Mouse (Mus musculus) intestine, postnatal 0 days (tissue): Measurements from ENCODE around the gene Tmed6. TPM values are rescaled to one million over a fixed set of nuclear protein-coding genes. Genes with fewer than 3 reads are reported as not detected.
A peak's percentile ranks its signal among the peaks of the same experiment; 100 is the strongest.
"Not testable (repeated sequence)": the region's sequence is repeated elsewhere in the genome, so short reads cannot be mapped to it uniquely, and the experiment has no call there.

Experiments
- ATAC-seq: fragments of 200-750 bp; cut with Nextera tagmentation; 2 replicates; pipeline ENCODE4 v1.8.0; 2017; ENCODE audit warnings: mild to moderate bottlenecking, moderate TSS enrichment, moderate library complexity
- H3K27ac ChIP-seq: fragments of 300-500 bp; sonication (generic); 2 replicates; pipeline ENCODE4 v1.5.1; 2014; ENCODE audit warnings: mild to moderate bottlenecking, low read depth, low read length, moderate library complexity
- H3K27me3 ChIP-seq: fragments of 300-500 bp; sonication (generic); replicated peaks from 2 replicates; pipeline ENCODE4 v1.6.1; 2014; ENCODE audit warnings: low read length, mixed read lengths; ENCODE audit not compliant: control insufficient read depth, insufficient read depth
- H3K36me3 ChIP-seq: fragments of 300-500 bp; sonication (generic); 2 replicates; pipeline ENCODE4 v1.6.1; 2014; ENCODE audit warnings: mild to moderate bottlenecking, moderate library complexity; ENCODE audit not compliant: control insufficient read depth, insufficient read depth
- H3K4me1 ChIP-seq: fragments of 300-500 bp; sonication (generic); replicated peaks from 2 replicates; pipeline ENCODE4 v1.6.1; 2014; ENCODE audit warnings: antibody characterized with exemption, low read length, mixed read lengths; ENCODE audit not compliant: control insufficient read depth, insufficient read depth
- H3K4me2 ChIP-seq: fragments of 300-500 bp; sonication (generic); replicated peaks from 2 replicates; pipeline ENCODE4 v1.6.1; 2014; ENCODE audit warnings: low read depth, mild to moderate bottlenecking, moderate library complexity
- H3K4me3 ChIP-seq: fragments of 300-500 bp; sonication (generic); 2 replicates; pipeline ENCODE4 v1.5.1; 2014; ENCODE audit warnings: low read depth, low read length
- H3K9ac ChIP-seq: fragments of 300-500 bp; sonication (generic); 2 replicates; pipeline ENCODE4 v1.6.1; 2014; ENCODE audit warnings: mild to moderate bottlenecking, low read depth, low read length
- H3K9me3 ChIP-seq: fragments of 300-500 bp; sonication (generic); 2 replicates; pipeline ENCODE4 v1.6.1; 2016; ENCODE audit warnings: mixed run types; ENCODE audit not compliant: control insufficient read depth
- CTCF ChIP-seq: sonication (generic); IDR thresholded peaks from 2 replicates; pipeline ENCODE4 v1.5.1; 2016; ENCODE audit warnings: low read depth, mild to moderate bottlenecking, control low read depth, antibody characterized with exemption, moderate library complexity
- WGBS: fragments of 180-500 bp; shearing (Covaris S2); extraction: QIAGEN DNeasy Blood & Tissue Kit; methylation state at CpG from one replicate; pipeline ENCODE4 v1.1.7; 2014; 5-methylcytosine and 5-hydroxymethylcytosine counted together
- polyA plus RNA-seq: library from polyadenylated mRNA; unstranded; fragments of >200 nt; fragmentation: Nextera tagmentation; extraction: Ambion mirVana; gene quantifications from 2 replicates; pipeline ENCODE4 v1.2.1, GENCODE M21; 2015

Tmed6 gene
- polyA plus RNA-seq, 1 experiment from 2014 or later: 11.2 TPM

DNA sequence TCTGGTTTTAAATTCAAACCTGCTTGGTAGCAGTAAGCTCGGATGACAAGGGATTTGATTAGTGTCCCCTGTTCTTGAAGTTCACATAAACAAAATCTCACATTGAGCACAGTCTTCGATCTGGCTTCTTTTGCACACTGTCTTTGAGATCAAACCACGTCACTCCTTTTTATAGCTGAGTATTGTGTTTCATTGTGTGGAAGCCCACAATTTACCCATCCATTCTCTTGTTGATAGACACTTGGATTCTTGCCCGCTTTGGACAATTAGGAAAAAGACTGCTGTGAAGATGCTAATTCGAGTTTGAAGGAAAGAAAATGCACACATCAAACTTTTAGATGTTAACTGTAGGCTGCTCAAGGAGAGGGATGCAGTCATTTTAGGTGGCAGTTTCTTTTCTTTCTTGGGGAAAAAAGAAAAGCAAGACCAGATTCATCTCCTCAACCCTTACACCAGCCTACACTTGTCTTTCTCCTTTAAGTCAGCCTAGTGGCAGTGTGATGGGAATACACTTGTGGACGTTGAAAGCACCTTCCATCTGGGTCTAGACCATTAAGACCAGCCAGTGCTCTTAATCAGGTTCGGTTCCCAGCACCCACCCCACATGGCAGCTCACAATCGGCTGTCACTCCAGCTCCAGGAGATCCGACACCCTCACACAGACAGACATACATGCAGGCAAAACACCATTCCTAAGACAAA lies 45.3 kb upstream of the Tmed6 start:
- Histone ChIP-seq H3K27me3 (no peaks in the 10 kb centered on the region), H3K4me3 (no peak overlapping the region), H3K27ac (no peak overlapping the region), H3K36me3 (no peaks in the 10 kb centered on the region), H3K4me1 (no peaks in the 10 kb centered on the region), H3K9ac (no peak overlapping the region), H3K9me3 (no peaks in the 10 kb centered on the region), H3K4me2 (no peak overlapping the region)
- 77% methylated on average over 9 of the region's 9 CpGs for WGBS
- ATAC-seq: no peak
- no peak for TF ChIP-seq CTCF

DNA sequence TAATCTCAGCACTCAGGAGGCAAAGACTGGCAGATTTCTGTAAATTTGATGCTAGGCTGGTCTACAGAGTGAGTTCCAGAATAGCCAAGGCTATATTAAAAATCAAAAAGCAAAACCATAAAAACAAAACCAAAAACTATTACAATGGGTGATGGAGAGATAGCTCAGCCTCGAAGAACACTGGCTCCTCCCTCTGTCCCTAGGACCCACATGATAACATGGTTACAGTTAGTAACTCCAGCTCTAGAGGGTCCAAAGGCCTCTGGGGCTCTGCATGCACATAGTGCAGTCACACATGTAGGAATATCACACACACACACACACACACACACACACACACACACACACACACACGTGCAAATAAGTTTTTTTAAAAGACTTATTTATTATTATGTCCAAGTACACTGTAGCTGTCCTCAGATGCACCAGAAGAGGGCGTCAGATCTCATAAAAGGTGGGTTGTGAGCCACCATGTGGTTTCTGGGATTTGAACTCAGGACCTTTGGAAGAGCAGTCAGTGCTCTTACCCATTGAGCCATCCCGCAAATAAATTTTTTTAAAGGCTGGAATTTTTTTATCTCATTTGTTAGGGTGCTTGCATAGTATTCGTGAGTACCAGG lies 44.5 kb upstream of the Tmed6 start:
- Histone ChIP-seq H3K4me2 (no peak overlapping the region), H3K27ac (no peak overlapping the region), H3K9me3 (no peaks in the 10 kb centered on the region), H3K27me3 (no peaks in the 10 kb centered on the region), H3K9ac (no peak overlapping the region), H3K4me3 (no peak overlapping the region), H3K36me3 (no peaks in the 10 kb centered on the region), H3K4me1 (no peaks in the 10 kb centered on the region)
- ATAC-seq: no peak
- peak; percentile 14; the same call in 1 of the 2 replicates for TF ChIP-seq CTCF
- 77% methylated on average over 5 of the region's 5 CpGs for WGBS

DNA sequence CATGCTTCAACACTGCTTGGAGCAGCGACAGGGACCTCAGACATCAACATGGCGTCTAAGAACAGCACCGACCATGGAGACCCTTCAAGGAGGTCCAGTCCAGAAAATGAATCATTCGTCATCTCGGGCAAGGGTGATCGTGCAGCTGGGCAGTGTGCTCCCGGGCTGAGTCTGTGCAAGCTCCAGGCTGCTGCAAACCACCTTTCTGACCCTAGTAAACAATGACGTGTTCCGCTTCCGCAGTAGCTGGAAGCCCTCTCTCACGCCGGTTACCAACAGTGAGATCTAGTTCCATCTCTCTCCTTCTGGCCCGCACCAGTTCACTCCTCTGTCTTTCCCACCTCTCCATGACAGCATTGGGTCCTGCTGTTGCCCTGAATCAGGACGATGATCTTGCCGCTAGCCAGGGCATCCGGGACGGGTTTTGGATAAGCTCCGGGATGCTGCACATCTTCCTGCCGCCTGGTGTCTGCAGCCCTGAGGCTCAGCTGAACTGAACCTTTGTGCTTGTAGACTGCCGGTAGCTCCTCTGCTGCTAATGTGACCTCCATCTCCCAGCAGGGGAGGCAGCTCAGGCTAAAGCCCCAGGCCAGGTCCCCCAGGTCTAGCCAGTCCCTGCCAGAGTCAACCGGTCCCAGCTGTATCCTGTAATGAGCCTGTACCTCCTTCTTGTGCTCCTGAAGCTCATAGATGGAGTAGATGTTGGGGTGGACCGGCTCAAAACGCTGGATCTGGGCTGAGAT lies 43.7 kb upstream of the Tmed6 start:
- Histone ChIP-seq H3K4me1 (no peaks in the 10 kb centered on the region), H3K36me3 (no peaks in the 10 kb centered on the region), H3K9me3 (no peaks in the 10 kb centered on the region), H3K4me2 (peak overlapping the region; percentile 46), H3K9ac (no peak overlapping the region), H3K4me3 (0 out of 2 replicates have a peak overlapping the region, but pooled peaks have one; percentile 9), H3K27me3 (no peaks in the 10 kb centered on the region), H3K27ac (no peak overlapping the region)
- WGBS: 65% methylated on average over 23 of the region's 23 CpGs
- TF ChIP-seq CTCF: 0 out of 2 replicates have a peak, but pooled peaks have one; percentile 8
- no peak for ATAC-seq

DNA sequence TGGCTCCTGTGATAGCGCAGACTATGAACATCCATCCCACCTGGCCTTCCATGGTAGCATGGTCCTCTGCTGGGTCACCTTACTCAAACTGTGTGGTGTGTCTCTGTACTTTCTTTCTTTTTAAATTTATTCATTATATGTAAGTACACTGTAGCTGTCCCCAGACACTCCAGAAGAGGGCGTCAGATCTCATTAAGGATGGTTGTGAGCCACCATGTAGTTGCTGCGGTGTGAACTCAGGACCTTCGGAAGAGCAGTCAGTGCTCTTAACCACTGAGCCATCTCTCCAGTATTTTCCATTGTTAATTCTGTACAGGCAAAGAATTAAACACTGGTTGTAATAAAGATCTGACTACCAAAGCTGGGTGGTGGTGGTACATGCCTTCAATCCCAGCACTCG lies 42.6 kb upstream of the Tmed6 start:
- not testable (repeated sequence) for H3K9me3 ChIP-seq, ATAC-seq, H3K27ac ChIP-seq, H3K36me3 ChIP-seq, H3K4me2 ChIP-seq, H3K9ac ChIP-seq, H3K4me3 ChIP-seq, H3K27me3 ChIP-seq, H3K4me1 ChIP-seq
- 95% methylated on average over 5 of the region's 5 CpGs for WGBS

DNA sequence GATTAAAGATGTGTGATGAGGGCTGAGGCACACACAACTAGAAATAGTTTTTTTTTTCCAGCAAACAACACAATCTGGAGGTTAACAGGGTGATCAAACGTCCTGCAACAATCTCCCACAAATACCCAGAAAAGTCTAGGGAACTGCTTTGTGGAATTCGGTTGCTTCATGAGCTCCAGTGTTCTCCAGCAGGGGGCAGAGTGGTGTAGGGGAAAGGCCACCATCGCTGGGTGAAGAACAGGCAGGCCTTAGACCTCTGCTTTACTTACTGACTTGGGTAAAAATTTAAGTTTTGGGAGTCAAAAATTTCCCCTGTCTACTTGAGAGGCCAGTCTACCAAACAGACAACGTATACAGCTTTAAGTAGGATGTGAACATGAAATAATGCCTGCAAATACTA lies 39.1 kb upstream of the Tmed6 start:
- Histone ChIP-seq H3K4me1 (no peaks in the 10 kb centered on the region), H3K27me3 (no peaks in the 10 kb centered on the region), H3K4me3 (no peak overlapping the region), H3K36me3 (no peaks in the 10 kb centered on the region), H3K4me2 (no peak overlapping the region), H3K9ac (no peak overlapping the region), H3K9me3 (no peaks in the 10 kb centered on the region), H3K27ac (no peak overlapping the region)
- WGBS: 9% methylated on average over 4 of the region's 4 CpGs
- TF ChIP-seq CTCF: peak; percentile 89
- ATAC-seq: no peak

DNA sequence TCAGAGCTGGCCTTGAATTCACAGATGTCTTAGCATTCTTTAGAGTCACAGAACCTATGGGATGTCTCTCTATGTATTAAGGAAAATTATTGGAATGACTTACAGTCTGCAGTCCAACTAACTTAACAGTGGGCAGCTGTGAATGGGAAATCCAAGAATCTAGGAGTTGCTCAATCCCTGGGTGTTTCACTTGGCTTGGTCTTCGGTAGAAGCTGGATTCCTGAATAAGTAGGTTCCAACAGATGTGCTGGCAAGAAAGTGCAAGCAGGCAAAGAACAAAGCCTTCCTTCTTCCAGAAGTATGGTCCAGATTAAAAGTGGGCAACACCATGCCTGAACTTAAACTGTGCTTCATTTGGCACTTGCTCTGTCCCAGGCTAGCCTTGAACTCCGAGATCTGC lies 35.2 kb upstream of the Tmed6 start:
- ATAC-seq: no peak
- WGBS: 78% methylated on average over 2 of the region's 2 CpGs
- H3K9ac ChIP-seq: no peak overlapping the region

More for the DNA sequence above, 35.2 kb upstream of the Tmed6 start:
- Histone ChIP-seq H3K4me1 (no peaks in the 10 kb centered on the region), H3K36me3 (no peaks in the 10 kb centered on the region), H3K4me2 (no peak overlapping the region), H3K27me3 (no peaks in the 10 kb centered on the region), H3K9me3 (no peaks in the 10 kb centered on the region), H3K4me3 (no peak overlapping the region), H3K27ac (no peak overlapping the region)
- no peak for TF ChIP-seq CTCF
